Mouse (Mus musculus) thymus, adult 2 months (tissue): ENCODE measurements at regions not wholly inside any gene's neighbourhood (a gene's known extent, or its start where the extent isn't known, plus 50 kb on each side); places are given as distances from the start of the nearest gene placed in this dataset.

Source experiments
- DNase-seq: peaks from one replicate; pipeline ENCODE4 v3.0.0; 2021
- H3K27ac ChIP-seq: fragments of 200-500 bp; 2 replicates; pipeline ENCODE4 v1.5.1; 2012; ENCODE audit warnings: low read length, control low read depth; ENCODE audit not compliant: control insufficient read depth, insufficient read depth
- H3K27me3 ChIP-seq: fragments of 200-500 bp; 2 replicates; pipeline ENCODE4 v1.6.1; 2012; ENCODE audit warnings: mild to moderate bottlenecking, low read length, moderate library complexity, mixed read lengths; ENCODE audit not compliant: control insufficient read depth, insufficient read depth
- H3K36me3 ChIP-seq: fragments of 200-500 bp; 2 replicates; pipeline ENCODE4 v1.6.1; 2012; ENCODE audit warnings: mild to moderate bottlenecking, low read length, moderate library complexity; ENCODE audit not compliant: control insufficient read depth, insufficient read depth
- H3K4me1 ChIP-seq: fragments of 200-500 bp; replicated peaks from 2 replicates; pipeline ENCODE4 v1.6.1; 2012; ENCODE audit warnings: low read length; ENCODE audit not compliant: control insufficient read depth, insufficient read depth
- H3K4me3 ChIP-seq: fragments of 200-500 bp; 2 replicates; pipeline ENCODE4 v1.5.1; 2012; ENCODE audit warnings: mild to moderate bottlenecking, low read length, control low read depth, moderate library complexity; ENCODE audit not compliant: control insufficient read depth, insufficient read depth
- CTCF ChIP-seq: fragments of 200-500 bp; IDR thresholded peaks from 2 replicates; pipeline ENCODE4 v1.5.1; 2012; ENCODE audit warnings: mild to moderate bottlenecking, control low read depth, low read length, moderate library complexity, borderline replicate concordance; ENCODE audit not compliant: control insufficient read depth, poor library complexity, insufficient read depth; ENCODE audit errors: extremely low read depth
- POLR2A ChIP-seq: fragments of 200-500 bp; IDR thresholded peaks from 2 replicates; pipeline ENCODE4 v1.6.1; 2012; ENCODE audit warnings: mild to moderate bottlenecking, low read length, control low read depth, moderate library complexity; ENCODE audit not compliant: control insufficient read depth, poor library complexity, insufficient read depth; ENCODE audit errors: extremely low read depth
- WGBS: fragments of 180-500 bp; shearing (Covaris S2); methylation state at CpG from one replicate; pipeline ENCODE4 v1.1.7; 2018; 5-methylcytosine and 5-hydroxymethylcytosine counted together

GRCm38 (mm10) chr2:46106991-46107390, 989.8 kb upstream of the Zeb2 start:
- H3K36me3 ChIP-seq, result no peaks in the 10 kb centered on the region
- no peak overlapping the region for H3K27ac ChIP-seq
- DNase-seq, result no peak
- H3K4me1 ChIP-seq, result no peaks in the 10 kb centered on the region
- no peak overlapping the region for H3K4me3 ChIP-seq
- H3K27me3 ChIP-seq, result no peaks in the 10 kb centered on the region
- TF ChIP-seq POLR2A (no peak), CTCF (no peak)

DNA sequence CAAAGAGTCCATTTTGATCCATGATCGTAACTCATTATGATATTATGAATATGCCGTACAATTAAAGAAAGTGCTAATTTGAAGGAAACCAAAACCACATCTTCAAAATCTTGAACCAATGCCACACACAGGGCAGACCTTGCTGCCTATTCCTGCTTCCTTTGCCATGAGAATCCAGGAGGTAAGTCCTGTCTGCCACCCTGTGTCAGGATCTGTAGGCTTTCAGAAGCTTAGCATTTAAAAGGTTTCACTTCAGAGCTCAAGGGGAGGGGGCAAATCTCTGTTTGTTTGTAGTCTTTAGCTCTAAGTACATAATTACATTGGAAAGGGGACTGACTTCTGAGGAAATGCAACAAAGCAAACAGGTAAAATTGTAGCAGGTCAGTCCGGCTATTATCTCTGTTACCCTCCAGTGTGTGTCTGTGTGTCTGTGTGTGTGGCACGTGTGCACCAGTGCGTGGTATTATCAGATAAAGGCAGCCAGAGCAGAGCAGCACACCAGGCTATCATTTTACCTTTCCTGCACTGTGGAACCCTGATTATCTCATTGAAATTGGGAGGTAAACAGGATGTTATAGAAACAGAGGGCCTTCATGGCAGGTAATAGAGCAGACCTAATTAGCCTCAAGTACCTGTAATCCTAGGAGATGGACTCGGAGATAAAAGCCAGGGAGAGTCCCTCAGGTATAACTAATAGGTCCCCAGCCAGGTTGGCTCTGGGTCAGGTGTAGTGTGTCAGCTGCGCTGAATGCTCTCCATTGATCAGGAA, 948.0 kb upstream of the Zeb2 start:
- WGBS, result 92% methylated on average over 7 of the region's 7 CpGs
- TF ChIP-seq CTCF (no peak), POLR2A (no peak)
- DNase-seq, result no peak
- Histone ChIP-seq H3K27me3 (no peaks in the 10 kb centered on the region), H3K4me1 (no peaks in the 10 kb centered on the region), H3K36me3 (no peaks in the 10 kb centered on the region), H3K27ac (no peak overlapping the region), H3K4me3 (no peak overlapping the region)

DNA sequence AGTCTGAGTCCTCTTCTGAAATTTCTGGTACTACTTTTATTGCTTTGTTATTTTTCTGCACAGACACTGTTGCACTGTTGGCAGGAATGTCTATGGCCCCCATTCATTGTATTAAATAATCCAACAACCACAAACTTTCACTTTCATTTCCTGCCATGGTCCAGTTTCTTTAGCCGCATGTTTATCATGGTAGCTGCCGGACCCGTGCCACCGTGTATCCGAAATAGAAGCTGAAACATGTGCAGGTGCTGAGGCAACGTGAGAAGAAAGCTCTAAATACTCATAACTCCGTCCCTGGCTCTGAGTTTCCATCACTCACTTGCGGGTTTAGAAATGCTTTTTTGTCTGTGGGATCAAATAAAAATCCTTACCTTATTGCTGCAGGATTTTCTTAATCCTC, 938.5 kb upstream of the Zeb2 start:
- no peak overlapping the region for H3K4me3 ChIP-seq
- no peaks in the 10 kb centered on the region for H3K4me1 ChIP-seq
- no peak for DNase-seq
- H3K36me3 ChIP-seq, result no peaks in the 10 kb centered on the region
- TF ChIP-seq POLR2A, result no peak
- no peak for TF ChIP-seq CTCF
- H3K27me3 ChIP-seq, result no peaks in the 10 kb centered on the region
- no peak overlapping the region for H3K27ac ChIP-seq
- 61% methylated on average over 8 of the region's 8 CpGs for WGBS

GRCm38 (mm10) chr2:46054902-46055301, 937.7 kb upstream of the Zeb2 start:
- TF ChIP-seq CTCF, result no peak
- no peak for TF ChIP-seq POLR2A
- H3K36me3 ChIP-seq, result no peaks in the 10 kb centered on the region
- no peak overlapping the region for H3K4me3 ChIP-seq
- no peak overlapping the region for H3K27ac ChIP-seq
- no peaks in the 10 kb centered on the region for H3K4me1 ChIP-seq
- DNase-seq, result no peak
- no peaks in the 10 kb centered on the region for H3K27me3 ChIP-seq
- 94% methylated on average over 7 of the region's 7 CpGs for WGBS

GRCm38 (mm10) chr2:46021854-46022253, 904.7 kb upstream of the Zeb2 start:
- no peak for TF ChIP-seq CTCF
- no peak for TF ChIP-seq POLR2A
- Histone ChIP-seq H3K4me1 (no peaks in the 10 kb centered on the region), H3K36me3 (no peaks in the 10 kb centered on the region), H3K27ac (no peak overlapping the region), H3K4me3 (no peak overlapping the region), H3K27me3 (no peaks in the 10 kb centered on the region)
- no peak for DNase-seq
- 90% methylated on average over 1 of the region's 1 CpGs for WGBS

DNA sequence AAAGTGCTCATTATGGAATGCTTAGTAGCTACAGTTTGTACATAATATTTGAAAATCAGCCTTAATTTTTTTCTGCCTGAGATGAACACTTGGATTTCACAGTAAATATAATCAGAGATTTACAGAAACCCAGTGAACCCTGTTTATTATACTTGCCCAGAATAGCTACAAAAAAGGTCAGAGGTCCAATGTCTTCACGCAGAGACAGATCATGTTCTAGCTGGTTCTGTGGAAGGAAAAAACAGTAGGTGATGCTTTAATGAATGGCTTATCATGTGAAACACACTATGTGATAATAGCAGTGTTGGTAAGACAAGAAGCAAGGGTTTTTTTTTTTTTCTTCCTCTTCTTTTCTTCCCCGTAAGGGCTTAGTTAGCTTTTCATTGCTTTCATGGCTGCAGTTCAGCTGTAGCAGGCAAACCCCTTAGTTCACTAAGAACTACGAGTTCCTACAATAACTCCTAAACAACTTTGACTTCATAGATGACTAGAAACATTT, 896.6 kb upstream of the Zeb2 start:
- TF ChIP-seq POLR2A, result no peak
- TF ChIP-seq CTCF, result no peak
- no peaks in the 10 kb centered on the region for H3K27me3 ChIP-seq
- no peak overlapping the region for H3K27ac ChIP-seq
- no peaks in the 10 kb centered on the region for H3K4me1 ChIP-seq
- no peaks in the 10 kb centered on the region for H3K36me3 ChIP-seq
- 88% methylated on average over 3 of the region's 3 CpGs for WGBS
- no peak for DNase-seq
- H3K4me3 ChIP-seq, result no peak overlapping the region

DNA sequence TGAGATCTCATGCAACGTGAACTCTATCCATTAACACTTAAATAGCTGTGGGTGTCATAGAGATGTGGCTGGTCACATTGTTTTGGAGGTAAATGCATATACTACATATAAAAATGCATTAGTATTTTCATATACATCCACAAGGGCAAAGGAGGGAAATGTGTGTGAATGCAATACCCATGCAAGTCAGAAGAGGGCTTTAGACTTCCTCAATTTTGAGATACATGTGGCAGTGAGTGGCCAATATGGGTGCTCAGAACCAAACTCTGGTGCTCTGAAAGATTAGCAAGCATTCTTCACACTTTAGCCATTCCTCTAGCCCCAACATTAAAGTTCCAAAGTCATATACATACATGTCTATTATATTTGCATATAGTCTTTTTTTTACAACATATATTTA, 895.5 kb upstream of the Zeb2 start:
- TF ChIP-seq CTCF, result no peak
- TF ChIP-seq POLR2A, result no peak
- H3K4me1 ChIP-seq, result no peaks in the 10 kb centered on the region
- 94% methylated on average over 1 of the region's 1 CpGs for WGBS
- no peaks in the 10 kb centered on the region for H3K36me3 ChIP-seq
- no peaks in the 10 kb centered on the region for H3K27me3 ChIP-seq
- no peak overlapping the region for H3K4me3 ChIP-seq
- DNase-seq, result no peak
- H3K27ac ChIP-seq, result no peak overlapping the region
